Mouse (Mus musculus) lung, adult 18-20 months (tissue): ENCODE data around the gene Adtrp.
A peak's percentile ranks its signal among the peaks of the same experiment; 100 is the strongest.

Experiments used
- DNase-seq, 2 experiments: peaks; one replicate each; pipeline ENCODE4 v3.0.0; 2022; ENCODE audit warnings: mixed read lengths in 2 of 2

Adtrp gene

DNA sequence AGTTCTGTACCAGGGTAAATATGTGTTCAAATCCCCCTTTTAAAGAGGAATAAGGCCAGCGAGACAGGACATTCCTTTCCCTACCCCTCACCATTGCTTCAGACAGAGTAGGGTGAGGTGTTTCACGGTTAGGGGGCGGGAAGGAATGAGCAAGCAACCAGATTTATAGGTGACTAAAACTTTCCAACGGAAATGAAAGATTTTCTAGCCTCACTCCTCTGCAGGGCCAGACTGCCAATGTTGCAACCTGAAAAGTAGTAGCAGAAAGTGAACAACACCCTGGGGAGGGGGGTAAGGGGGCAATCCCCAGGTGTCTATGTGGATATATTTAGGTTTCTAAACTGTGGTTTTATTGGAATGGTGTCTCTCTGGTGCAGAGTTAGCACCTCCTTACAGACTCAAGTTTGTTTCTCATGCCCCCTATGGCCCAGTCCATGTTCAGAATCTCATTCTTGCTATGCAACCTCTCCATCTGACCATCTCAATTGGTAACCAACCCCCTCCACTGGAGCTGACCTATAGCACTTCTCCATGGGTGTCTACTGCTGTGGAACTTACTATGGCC is 73.6 kb downstream of the Adtrp start:
- DNase-seq = no peak

DNA sequence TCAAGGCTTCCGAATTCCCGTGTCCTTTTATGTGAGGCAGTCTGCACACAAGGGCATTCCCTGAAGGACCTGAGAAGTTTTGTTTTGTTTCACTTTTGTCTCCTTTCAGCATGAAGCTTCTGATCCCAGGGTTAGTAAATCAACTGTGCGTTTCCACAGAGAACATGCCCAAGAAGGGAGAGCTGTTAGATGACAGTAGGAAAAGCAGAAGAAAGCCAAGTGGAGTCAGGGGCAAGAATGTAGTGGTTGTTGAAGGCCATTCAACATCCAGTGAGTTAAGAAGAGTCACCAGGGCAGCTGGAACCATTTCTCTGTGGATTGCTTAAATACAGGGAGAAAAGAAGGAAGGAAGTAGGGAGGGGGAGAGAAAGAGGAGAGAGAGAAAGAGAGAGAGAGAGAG is 76.4 kb downstream of the Adtrp start:
- no peak for DNase-seq

DNA sequence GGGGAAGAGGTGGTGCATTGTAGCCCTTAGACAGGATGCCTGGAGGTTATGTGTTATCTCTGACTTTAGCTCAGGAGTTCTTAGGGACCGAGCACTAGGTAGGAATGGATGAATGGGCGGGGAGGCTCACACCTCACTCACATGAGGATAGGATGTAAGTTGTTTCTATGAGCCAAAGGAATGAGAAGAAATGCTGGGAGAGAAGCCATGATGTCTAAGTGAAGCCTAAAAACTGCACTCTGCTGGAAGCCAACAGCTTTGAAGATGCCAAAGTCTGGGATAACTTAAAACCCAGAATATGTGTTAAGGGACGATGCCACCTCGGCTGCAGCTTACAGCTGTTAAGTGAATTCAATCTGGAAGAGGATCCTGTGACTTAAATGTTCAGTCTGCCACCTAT is 79.5 kb downstream of the Adtrp start:
- no peak for DNase-seq

DNA sequence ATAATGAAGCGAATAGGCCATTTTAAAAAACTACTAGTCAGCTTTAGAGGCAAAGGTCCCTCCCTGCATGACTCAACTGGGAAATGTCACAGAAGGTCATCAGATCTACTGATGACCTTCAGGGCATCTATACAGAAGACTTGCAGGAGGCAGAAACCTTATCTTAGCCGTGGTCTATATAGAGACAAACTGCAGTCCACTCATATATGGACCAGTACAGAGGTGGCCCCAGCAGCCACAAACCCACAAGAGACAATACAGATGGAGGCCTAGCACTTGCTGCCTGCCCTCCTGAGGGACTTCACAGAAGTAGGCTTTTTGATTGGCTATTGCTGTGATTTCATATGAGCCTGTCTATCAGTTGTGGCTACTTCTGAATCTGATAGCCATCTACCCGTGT is 85.5 kb downstream of the Adtrp start:
- no peak for DNase-seq

DNA sequence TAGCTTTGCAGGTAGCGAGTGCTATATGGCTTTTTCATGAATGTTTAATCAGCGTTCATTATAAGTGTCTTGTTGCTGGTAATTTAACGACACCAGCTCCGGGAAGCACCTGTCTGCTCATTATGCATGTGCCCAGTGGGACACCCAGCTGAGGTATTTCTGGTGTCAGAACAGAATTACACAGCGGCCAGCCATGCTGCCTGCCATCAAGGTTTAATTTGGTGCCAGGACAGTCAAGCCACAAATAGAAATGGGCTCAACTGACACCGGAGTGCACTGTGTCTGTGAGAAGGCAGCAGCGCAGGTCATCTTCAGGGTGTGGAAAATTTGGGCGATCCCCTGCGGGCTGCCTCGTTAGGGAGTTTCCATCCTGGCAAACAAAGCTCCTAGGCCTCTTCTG is 87.0 kb downstream of the Adtrp start:
- DNase-seq = no peak

DNA sequence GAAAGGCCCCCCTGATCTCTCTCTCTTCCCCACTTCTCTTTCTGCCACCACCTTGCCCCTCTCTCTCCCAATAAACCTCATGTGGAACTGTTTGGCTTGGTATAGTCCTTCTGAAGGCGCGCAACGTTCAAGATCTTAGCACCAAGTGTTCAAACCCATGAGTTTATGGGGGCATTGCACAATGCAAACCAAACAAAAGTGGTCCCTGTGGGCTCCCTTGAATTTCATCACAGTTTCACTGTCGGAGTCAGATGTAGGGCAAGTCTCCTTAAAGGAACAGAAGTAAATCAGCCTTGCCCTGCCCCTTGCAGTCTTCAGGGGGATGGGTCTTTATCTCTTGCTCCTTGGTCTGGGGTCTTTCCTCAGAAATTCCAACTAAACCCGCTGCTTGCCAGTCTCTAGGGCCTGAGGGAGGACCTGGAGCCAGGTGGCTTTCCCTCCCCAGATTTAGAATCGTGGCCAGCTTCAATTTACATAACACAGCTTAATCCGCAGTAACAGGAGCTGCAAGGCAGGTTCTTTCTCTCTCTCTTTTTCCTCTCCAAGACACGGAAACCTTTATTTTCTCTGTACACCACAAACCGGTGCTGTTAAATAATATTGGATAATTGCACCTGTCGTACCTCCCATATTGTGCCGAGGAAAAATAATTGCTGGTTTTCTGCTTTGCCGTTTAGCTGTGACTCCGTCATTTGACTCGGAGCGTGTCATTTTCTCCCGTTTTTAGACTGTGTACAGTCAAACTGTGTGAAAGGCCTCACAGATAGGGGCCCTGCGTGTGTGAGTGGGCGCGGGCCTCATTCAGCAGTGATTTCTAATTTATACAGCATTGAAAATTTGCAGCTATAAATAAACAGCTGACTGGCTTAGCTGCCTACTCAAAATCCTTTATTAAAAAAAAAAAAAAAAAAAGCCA is 88.7 kb downstream of the Adtrp start:
- DNase-seq = no peak

DNA sequence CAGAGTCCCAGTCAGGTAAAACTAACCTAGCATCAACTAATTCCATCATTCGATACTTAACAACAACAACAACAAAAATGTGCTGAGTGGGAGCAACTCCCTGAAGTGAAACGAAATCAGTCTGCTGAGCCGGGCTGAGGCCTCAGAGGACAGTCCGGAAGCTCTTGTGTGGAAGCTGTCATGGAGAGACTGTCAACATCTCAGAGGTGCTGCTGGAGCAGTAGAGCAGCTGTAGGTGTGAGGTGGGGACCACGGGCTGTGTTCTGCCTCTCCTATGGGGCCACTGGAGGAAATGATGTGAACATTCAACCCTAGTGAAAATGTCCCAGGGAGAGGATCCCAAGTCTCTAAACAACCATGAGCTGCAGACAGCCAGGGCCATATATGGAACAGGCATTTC is 94.4 kb downstream of the Adtrp start:
- DNase-seq = no peak

DNA sequence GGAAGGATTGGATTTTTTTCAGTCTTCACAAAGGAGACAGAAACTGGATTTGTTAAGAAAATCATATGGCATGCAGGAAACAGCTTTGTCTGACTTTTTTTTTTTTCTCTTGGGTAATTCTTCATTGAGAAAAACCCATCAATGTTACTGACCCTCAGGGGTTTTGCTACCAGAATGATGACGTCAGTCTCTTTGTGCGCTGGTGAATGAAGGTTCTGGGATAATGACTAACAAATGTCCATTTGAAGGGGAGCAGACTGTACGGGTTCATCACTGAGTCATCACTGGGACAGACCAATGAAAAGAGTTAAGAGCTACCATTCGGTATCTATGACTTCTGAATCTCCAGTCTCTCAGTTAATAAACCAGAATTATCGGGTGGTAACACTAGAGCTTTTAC is 97.0 kb downstream of the Adtrp start:
- DNase-seq = no peak

DNA sequence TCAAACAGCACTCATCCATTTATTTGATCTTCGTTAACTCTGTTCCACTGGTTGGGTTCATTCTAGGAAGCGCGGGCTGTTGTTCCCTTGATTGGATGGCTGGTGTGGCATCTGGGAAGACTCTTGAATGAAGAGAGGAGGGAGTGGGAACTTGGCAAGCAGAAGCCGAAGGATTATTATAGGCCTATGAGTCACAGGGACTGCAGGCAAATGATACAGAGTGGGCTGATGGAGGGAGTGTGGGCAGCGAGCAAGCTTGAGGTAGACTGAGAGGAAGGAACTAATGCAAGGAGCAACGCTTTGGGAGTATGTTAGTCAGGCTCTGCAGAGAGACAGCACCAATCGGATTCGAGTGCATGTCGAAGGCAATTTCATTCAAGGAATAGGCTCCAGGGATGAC is 98.6 kb downstream of the Adtrp start:
- DNase-seq = no peak

DNA sequence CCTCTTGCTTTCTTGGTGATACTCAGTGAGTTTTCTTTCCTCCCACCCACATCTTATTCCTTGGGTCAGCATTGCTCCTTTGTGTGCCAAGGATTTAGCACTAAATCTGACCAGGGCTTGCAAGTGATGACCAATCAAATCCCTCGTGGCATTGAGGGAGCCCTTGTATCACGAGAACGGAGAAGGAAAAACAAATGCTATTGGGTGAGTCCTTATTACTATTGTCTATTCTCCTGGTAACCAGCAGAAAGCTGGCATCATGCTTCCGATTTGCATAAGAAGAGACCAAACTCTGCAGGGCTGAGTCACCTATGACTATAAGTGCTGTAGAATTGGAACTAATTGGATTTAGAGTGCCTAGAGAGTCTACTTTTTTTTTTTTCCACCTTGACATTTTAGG is 99.8 kb downstream of the Adtrp start:
- DNase-seq = no peak

DNA sequence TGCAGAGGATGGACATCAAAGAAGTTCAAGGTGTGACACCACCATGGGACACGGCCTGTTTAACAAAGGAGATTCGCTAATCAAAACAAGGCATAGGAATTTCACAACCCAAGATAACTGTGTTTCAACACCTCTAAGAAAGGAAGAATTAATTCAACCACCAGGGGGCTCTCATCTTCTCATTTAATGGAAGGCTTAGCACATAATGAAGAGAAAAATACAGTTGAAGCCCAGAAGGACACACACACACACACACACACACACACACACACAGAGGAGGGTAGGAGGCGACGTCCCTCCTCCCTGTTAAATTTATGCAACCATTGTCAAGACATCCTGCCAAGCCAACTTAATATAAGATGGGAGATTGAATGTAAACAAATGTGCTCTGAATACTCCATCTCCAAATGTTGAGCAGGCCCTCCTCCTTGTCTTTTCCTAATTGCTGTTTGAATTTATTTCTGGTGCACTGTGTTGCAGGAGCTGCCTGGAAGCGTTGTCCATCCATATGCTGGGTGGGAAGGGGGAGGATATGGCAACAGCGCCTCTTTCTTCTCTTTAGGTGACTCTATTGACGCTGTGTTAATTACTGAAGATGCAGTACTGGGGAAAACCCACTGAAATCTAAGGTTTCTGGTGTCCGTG is 100.4 kb downstream of the Adtrp start:
- DNase-seq = peak in 1 of 2 experiments; percentile 31

DNA sequence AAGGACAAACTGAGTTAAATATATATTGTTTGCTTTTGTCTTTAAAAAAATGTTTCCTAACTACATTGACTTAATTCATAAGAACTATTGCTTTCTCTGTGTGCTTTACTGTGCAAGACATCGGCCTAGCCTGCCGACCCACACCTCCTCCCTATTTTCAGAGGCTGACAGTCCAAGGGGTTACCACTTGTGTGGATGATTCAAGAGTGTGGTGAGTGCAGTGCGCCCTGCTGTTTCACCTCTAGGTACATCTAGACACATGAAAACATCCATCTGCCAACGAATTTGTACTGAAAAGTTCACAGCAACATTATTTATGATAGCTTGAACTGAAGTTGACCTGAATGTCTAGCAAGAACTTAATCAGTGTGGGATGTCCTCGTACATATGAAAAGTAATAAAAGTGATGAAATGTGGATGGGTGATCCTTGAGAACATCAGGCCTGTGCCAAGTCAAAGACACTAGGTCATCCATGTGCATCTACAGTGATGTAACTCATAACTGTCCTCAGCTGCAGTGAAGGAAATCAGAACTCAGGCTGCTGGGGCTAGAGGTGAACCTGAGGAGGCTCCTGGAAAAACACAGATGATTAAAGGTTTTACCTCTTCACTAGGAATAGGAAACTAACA is 106.9 kb downstream of the Adtrp start:
- no peak for DNase-seq

DNA sequence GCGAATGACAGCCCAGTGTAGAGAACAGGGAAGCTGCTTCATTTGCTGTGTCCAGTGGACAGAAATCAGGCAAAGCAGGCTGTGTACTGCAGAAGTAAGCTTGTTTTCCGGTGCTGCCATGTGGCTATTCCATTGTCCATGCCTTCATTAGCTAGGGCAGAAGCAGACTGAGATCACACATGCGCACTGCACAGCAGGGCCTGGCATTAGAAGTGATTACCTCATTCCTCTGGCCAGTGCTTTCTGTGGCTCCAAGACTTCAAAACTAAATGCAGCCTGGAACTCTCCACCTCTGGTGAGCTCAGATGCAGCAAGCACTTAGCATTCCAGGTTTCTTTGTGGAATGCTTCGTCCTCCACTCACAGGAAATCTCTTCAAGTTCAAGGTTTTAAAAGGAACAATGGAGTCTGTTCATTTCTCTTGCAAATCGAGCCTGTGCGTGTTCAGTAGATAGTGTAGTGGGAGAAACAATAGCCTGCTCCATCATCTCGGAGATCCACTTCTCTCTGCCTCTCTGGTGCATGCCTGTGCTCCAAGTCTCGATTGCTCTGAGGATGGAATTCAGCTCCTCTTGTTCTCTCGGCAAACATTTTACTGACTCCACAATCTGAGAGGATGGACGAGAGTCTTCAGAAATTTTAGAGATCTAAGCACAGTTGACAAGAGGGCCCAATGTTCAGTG is 109.7 kb downstream of the Adtrp start:
- DNase-seq = peak; percentile 16 to 19

DNA sequence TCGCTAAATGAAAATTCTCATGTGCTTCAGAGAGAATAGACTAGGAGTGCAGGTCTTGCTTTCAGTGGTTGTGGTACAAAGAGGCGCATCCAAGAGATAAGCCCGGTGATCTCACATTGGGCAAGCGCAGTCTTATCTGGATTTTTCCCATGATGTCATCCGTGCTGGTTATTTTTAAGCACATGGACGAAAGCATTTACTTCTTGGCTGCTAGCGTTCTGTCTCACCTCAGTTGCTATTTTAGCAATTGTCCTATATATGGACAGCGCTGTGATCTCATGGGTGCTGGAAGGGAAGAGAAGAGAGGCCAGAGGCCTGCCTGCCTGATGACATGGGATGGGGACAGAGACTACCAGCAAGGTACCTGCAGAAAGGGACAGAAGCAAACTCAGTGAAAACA is 117.8 kb downstream of the Adtrp start:
- no peak for DNase-seq

DNA sequence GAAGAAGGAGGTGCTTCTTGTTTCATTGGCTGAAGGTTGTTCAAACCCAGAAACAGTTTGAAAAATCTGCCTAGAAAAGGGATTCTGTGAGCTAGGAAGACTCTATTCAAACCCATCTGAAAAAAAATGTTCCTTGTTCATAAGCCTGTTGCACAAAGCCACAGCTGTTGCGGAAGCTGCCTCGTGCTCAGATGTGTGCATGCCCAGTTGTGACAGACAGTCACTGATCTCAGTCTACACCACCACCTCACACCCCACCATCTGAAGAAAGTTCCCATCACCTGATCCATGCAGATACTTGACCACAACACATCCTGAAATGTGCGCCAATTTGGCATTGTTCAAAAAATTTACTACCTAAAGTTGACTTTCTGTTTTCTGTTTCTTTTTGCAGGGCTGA is 119.7 kb downstream of the Adtrp start:
- DNase-seq = no peak

DNA sequence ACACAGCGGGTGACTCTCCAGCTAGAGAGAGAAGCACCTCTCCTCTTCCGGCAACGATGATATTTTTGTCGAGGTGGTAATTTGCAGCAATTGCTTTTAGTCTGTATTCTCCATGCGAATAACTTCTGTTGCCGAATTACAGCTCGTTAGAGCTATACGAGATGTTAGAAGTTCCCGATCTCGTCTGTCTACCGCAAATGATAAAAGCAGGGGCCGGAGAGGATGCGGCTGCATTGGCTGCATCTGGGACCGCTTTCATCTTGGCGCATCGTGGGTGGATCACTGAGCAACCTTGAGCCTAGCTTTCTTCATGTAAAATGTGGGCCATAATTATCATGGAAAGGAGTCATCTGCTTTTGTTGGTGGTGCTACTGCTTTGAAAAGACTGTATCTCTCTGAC is 128.2 kb downstream of the Adtrp start:
- DNase-seq = no peak

DNA sequence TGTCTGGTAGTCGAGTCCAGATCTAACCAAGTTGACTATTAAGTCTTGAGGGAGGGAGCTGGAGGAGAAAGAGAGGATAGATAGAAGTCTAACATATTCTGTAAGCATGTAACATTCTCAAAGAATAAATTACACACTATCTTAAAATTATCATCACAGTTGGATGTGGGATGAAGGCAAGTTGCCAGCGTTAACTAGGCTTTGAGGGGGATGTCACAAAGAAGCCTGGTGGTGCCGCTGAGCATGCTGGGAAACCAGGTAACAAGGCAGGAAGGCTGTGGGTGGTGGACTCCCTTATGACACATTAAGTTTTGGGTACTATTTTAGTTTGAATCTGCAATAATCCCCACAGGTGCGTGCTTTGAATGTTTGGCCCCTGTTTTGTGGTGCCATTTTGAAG is 129.4 kb downstream of the Adtrp start:
- no peak for DNase-seq
